Mouse (Mus musculus) liver, adult (tissue): Measurements from ENCODE around the gene Bub1b.

ENCODE experiments used
- GATA4 ChIP-seq: IDR thresholded peaks from 2 replicates; pipeline ENCODE4 v1.6.1; 2014; ENCODE audit warnings: mild to moderate bottlenecking, low read length; ENCODE audit not compliant: insufficient replicate concordance

Bub1b gene

DNA sequence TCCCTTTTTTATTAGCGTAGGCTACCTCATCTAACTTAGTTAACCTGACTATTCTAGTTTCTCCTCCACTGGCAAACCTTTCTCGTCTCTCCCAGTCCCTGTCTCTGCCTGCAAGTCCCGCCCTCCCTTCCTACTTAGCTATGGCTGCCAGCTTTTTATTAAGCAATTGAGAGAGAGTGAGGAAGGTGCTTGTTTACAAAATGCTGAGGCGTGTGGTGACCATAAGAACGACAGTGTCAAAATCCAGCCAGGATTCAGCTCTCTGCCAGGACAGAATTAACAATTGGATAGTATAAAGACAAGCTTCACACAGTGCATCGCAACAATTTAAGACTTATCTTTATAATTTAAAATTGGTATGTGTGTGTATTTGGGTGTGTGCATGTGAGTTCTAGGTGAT lies 6.1 kb downstream of the Bub1b start:
- TF ChIP-seq GATA4 = no peak

DNA sequence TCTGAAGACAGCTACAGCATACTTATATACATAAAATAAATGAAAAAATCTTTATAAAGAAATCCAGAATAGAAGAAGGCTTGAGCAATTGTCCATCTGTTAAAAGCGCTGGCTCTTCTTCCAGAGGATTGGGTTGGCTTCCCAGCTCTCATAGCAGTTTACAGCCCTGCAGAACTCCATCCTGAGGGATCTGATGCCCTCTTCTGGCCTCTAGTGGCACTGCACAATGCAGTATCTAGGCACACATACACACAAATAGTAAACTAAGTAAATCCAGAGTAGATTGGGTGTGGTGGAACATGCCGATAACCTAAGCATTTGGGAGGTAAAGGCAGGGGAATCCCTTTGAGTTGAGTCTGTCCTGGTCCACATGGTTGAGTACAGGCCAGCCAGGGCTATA lies 8.0 kb downstream of the Bub1b start:
- TF ChIP-seq GATA4 = no peak

DNA sequence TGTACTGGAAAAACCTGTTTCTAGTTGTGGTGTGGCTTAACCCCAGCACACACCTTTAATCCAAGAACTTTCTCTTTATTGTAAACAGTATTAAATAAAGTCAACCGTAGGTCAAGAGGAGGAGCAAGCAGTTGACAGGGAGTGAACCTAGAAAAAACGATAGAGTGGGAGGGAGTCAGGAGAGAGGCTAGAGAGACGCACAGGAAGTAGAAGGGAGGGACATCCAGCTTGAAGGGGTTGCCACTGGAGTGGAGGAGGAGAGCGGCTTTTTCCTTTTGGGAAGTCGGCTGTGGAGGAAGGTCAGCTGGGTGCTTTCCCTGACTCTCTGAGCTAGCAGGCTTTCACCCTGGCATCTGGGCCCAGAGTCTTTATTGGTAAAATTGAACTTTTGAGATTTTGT lies 9.0 kb downstream of the Bub1b start:
- no peak for TF ChIP-seq GATA4

DNA sequence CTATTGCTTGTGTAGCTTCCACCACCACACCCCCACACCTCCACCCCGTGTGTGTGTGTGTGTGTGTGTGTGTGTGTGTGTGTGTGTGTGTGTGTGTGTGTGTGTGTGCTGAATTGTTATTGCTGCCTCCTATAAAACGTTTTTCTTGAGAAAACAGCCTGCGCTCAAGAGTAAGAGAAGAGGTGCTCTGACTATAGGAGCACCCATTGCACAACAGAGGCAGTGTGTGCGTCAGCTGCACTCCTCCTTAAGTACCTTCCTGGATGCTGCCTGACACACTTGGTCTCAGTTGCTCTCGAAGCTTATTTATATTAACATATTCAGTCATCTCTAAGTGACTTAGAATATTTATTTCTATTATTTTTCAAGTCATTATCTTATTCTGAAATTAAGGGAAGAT lies 20.0 kb downstream of the Bub1b start:
- TF ChIP-seq GATA4 = no peak

DNA sequence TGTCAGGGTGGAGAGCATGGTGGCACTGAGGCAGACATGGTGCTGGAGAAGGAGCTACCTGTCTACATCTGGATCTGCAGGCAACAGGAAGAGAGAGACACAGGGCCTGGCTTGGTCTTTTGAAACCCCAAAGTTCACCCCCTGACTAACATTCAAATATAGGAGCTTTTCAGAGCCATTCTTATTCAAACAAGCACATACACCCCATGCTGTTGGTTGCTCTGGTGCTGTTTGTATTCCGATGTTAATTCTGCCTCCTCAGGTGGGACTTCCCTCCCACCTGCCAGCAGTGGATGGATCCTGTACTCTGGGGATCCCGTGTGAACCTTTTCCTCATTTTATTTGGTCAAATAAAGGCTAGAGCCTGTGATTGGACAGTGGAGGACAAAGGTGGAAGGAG lies 22.1 kb downstream of the Bub1b start:
- TF ChIP-seq GATA4 = no peak

DNA sequence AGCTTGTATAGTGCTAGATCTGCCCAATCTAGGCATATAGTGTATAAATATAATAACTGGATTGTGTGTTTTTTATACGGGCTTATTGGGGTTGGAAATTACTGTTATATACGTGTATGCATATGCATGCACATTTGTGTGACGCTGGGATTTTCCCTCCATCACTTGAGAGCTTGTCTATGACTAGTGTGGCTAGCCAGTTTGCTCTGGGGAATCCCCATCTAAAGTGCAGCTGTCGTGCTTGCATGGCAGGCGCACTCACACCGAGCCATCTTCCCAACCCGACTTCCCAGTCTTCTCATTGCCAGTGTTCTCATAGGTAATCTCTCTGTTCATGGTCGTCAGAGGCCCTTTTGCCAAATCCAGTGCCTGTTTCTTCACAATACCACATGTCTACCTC lies 22.6 kb downstream of the Bub1b start:
- TF ChIP-seq GATA4 = no peak

DNA sequence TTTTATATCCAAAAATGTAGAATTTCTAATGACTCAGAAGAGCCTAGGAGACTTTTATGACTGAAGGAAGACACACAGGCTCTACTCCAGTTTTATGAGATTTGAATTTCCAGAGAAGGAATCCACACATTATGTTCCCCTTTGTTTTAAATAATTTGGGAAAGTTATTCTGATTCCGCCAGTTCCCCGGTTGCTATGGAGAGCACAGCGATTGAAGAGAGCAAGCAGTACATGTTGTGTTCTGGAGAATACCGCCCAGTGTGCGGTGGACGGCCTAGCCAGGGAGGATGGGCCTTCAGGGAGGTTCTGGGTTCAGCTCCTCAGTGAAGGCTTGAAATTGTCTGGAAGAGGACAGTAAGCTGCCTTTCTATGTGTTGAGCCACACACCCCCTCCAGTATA lies 31.3 kb downstream of the Bub1b start:
- TF ChIP-seq GATA4 = no peak

DNA sequence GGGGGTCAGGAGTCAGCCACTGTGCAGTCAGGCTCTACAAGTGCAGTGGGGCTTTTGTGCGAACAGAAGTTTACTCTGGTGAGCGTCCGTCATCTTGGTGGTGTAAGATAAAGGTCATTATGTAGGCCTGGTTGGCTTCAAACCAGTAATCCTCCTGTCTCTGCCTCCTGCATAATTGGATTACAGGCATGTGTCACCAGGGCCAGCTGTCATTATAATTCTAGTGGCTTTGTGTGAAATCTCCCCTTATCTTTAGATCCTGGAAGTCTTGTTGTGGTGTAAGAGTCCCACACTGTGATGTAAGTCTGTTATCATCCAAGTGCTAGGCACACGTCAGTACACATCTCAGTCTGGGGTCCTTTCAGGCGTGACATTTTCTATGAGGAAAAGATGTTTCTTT lies 35.4 kb downstream of the Bub1b start:
- no peak for TF ChIP-seq GATA4

DNA sequence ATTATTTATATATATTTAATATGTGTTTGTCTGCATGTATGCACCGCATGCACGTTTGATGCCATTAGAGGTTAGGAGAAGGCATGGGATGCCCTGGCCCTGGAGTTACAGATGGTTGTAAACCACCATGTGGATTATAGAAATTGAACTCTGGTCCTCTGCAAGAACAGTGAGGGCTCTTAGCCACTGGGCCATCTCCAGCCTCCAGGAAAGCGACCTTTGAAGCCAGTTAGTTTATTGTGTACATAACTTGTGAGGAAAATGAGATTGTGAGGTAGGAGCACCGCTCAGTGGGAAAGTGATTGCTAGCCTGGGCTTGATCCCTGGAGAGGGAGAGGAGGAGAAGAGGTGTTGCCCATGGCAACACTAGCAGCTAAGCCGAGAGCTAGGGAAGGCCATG lies 39.2 kb downstream of the Bub1b start:
- TF ChIP-seq GATA4 = no peak

DNA sequence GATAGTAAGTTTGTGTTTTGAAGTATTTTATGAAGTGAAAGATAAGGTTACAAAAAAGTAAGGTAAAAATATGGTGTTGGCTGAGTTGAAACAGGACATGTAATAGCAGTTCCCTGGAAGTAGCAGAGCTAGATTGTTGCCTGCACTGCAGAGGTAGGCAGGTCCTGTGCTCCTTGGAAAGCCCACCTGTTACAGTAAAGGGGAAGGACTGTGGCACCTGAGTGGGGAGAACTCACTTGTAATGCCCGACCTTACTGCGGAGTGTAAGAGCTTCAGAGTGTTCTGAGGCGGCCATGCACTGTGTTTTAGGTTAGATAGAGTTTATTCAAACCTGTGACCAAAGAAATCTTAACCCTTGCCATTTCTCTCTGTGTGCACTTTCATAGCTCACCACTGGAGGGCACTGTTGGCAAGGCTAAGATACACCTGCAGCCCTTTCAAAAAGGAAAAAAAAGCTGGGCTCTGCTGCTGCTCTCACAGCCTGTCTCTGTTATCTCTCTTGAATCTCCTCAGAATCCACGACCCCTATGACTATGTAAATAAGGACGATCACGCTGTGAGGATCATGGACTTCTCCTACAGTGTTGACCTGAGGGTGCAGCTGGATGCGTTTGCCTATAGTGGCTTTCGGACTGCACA lies 40.0 kb downstream of the Bub1b start:
- no peak for TF ChIP-seq GATA4

DNA sequence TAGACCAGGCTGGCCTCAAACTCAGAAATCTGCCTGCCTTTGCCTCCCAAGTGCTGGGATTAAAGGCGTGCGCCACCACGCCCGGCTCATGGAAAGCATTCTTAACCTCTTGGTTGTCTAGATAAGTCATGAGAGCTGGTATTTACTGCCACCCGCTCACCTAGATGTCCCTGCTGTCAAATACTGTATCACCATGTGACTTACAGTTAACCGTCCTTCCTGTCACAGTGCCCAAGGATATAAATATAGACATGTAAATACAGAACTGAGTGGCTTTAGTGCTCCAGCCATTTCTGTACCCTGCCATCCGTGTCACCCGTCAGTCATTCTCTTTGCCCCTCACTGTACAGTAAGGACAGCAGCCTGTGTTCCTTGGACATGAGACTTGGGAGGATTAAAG lies 40.7 kb downstream of the Bub1b start:
- TF ChIP-seq GATA4 = no peak

DNA sequence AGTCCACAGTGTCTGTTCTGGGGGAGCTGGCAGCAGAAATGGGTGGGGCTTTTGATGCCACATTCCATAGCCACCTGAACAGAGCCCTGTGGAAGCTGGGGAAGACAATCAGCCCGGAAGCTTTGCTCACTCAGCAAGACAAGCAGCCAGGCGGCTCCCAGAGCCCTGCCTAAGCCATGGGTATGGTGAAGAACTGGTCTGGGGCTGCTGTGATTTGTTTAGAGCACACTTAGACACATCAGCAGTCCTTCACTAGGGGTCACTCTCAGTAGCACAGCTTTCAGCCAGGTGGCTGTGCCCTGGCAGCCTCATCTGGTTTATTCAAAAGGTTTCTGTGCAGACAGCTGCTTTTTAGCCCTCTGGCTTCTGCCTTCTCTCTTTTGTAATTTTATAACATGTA lies 43.1 kb downstream of the Bub1b start:
- no peak for TF ChIP-seq GATA4

DNA sequence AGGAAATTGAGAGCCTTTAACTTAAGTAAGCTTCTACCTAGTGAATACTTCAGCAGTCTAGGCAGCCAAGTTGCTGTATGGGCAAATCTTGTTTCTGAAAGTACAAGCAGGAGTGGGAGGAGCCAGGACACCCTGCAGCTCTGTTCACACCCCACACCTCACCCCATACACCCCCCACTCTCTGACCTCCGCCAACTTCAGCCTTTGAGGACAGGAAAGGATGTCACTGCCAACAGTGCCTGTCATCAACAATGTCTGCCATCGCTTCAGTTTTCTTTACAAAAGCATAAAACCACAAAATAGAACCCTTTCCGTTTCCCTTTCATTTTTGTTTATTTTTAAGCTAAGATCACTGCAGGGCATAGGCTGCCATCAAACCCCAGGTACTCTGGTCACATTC lies 44.4 kb downstream of the Bub1b start:
- no peak for TF ChIP-seq GATA4

DNA sequence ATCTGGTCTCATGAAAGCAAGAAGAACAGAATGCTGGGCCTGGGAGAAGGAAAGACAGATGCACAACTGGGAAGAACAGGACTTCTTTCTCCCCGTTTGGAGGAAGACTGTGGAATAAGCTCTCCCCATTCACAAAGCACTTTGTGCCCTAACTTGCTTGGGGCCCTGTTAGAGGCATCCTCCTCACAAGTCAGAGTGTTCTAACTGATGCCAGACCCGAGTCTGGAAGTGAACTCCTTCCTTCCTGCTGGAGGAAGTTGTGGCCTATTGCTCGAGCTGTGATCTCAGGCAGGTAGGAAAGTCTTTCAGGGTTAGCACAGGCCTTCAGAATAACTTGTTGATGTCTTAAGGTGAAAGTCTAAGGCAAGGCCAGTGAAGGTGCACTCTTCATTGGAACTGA lies 44.9 kb downstream of the Bub1b start:
- no peak for TF ChIP-seq GATA4

DNA sequence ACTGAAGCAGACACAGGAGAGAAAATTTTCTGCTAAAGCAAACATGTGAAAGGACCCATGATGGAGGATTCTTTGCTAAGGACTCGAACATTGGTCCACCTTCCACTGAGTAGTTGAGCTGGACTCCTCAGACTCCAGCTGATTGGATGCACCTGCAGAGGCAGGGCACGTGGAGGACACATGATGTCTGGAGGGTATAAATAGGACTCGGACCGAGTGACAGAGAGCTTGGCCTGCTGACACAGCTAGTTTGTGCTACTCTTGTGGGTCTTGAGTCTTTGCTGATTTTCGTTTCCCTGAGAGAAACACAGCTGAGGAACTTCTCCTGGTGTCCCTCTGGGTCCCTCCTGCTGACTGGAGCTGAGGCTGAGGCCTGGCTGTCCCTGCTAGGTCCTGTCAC lies 48.7 kb downstream of the Bub1b start:
- TF ChIP-seq GATA4 = no peak

DNA sequence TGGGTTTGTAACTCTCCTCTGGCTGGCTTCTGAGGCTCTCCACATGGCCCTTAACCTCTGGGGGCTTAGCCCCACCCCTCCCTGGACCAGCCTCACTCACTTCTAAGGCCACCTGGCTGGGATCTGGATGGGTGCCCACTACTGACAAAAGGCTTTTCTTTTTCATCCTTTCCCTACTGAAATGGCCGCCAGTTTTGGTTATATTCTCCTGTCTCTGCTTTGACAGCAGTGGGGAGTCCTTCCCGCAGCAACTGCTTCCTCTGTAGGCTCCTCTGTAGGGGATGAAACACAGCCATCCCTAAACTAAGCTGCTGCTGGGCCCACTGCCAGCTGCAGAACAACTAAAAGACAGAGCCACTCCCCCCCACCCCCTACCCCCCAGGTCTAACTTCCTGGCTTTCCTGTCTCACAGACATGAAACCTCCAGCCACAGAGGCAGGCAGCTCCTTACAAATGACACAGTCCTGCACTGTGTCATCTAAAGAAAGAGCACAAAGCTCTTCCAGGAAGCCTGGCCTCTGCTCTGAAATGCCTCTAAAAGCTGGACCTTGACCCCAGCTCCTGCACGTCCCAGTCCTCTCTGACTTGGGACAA lies 58.8 kb downstream of the Bub1b start:
- no peak for TF ChIP-seq GATA4

DNA sequence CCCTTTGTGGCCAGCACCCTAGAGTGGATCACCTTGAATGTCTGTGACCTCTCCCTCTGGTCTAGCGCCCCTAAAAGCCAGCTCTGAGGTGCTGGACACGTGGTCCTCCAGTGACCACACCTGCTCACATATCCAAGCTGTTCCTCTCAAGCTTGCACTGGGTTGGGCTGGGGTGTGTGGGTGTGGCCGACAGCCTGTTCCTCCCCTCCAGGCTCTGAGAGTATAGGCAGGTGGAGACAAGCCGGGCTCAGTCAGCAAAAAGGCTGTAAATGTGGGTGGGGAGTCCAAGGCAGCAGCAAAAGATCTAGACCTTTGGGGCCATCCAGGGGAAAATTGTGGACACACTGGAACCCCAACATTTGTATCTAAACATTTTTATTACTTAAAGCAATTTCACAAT lies 60.4 kb downstream of the Bub1b start:
- no peak for TF ChIP-seq GATA4
